Mouse (Mus musculus) forebrain, embryonic 13.5 days (tissue): ENCODE data around the gene Gm6034. TPM values are rescaled to one million over a fixed set of nuclear protein-coding genes. Genes with fewer than 3 reads are reported as not detected.
"Not testable (repeated sequence)": the region's sequence is repeated elsewhere in the genome, so short reads cannot be mapped to it uniquely, and the experiment has no call there.

Source experiments
- ATAC-seq: fragments of 200-750 bp; cut with Nextera tagmentation; 2 replicates; pipeline ENCODE4 v1.8.0; 2017
- H3K27ac ChIP-seq: fragments of 300-500 bp; sonication (generic); 2 replicates; pipeline ENCODE4 v1.5.1; 2015; ENCODE audit warnings: inconsistent platforms, mild to moderate bottlenecking, moderate library complexity
- H3K27me3 ChIP-seq: fragments of 300-500 bp; sonication (generic); 2 replicates; pipeline ENCODE4 v1.6.1; 2015; ENCODE audit warnings: mild to moderate bottlenecking, inconsistent platforms
- H3K36me3 ChIP-seq: fragments of 300-500 bp; sonication (generic); 2 replicates; pipeline ENCODE4 v1.6.1; 2015; ENCODE audit warnings: mild to moderate bottlenecking, inconsistent platforms; ENCODE audit not compliant: poor library complexity, severe bottlenecking
- H3K4me1 ChIP-seq: fragments of 300-500 bp; sonication (generic); 2 replicates; pipeline ENCODE4 v1.6.1; 2015; ENCODE audit warnings: inconsistent platforms
- H3K4me2 ChIP-seq: fragments of 300-500 bp; sonication (generic); 2 replicates; pipeline ENCODE4 v1.6.1; 2015; ENCODE audit warnings: inconsistent platforms, mild to moderate bottlenecking, moderate library complexity
- H3K4me3 ChIP-seq: fragments of 300-500 bp; sonication (generic); 2 replicates; pipeline ENCODE4 v1.5.1; 2015; ENCODE audit warnings: mild to moderate bottlenecking, inconsistent platforms
- H3K9ac ChIP-seq: fragments of 300-500 bp; sonication (generic); 2 replicates; pipeline ENCODE4 v1.6.1; 2015; ENCODE audit warnings: mild to moderate bottlenecking, inconsistent platforms
- H3K9me3 ChIP-seq: fragments of 300-500 bp; sonication (generic); replicated peaks from 2 replicates; pipeline ENCODE4 v1.6.1; 2016; ENCODE audit warnings: inconsistent platforms
- WGBS: fragments of 180-500 bp; shearing (Covaris S2); methylation state at CpG from one replicate; pipeline ENCODE4 v1.1.7; 2015; 5-methylcytosine and 5-hydroxymethylcytosine counted together
- polyA plus RNA-seq: library from polyadenylated mRNA; unstranded; fragments of >200 nt; fragmentation: Nextera tagmentation; extraction: Ambion mirVana; gene quantifications from 2 replicates; pipeline ENCODE4 v1.2.1, GENCODE M21; 2015

The Gm6034 gene
- polyA plus RNA-seq, 1 experiment from 2014 or later, result not detected

DNA sequence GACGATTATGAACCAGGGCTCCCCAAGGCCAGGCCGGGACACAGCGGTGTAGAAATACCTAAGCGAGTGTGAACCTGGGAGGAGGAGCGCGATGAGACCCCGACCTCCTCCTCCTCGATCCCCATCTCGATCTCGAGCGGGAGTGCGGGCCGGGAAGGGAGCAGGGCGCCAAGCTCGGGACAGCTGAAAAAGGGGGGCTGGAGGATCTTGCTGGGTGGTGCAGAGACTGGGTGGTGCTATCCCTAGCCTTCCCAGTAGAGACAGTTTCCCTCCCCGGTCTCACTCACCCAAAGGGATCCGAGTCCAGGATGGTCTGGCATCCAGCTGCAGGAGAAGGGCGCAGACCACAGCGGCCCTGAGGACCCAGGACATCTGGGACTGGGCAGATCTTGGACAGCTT lies 706 bp upstream of the Gm6034 start:
- peak; percentile 78 for ATAC-seq
- not testable (repeated sequence) for H3K27me3 ChIP-seq, H3K36me3 ChIP-seq, H3K4me1 ChIP-seq, H3K27ac ChIP-seq, H3K9me3 ChIP-seq
- peak overlapping the region; percentile 38 for H3K4me3 ChIP-seq
- 1% methylated on average over 19 of the region's 19 CpGs for WGBS
- H3K9ac ChIP-seq, result peak overlapping the region; percentile 52
- peak overlapping the region; percentile 70 for H3K4me2 ChIP-seq

DNA sequence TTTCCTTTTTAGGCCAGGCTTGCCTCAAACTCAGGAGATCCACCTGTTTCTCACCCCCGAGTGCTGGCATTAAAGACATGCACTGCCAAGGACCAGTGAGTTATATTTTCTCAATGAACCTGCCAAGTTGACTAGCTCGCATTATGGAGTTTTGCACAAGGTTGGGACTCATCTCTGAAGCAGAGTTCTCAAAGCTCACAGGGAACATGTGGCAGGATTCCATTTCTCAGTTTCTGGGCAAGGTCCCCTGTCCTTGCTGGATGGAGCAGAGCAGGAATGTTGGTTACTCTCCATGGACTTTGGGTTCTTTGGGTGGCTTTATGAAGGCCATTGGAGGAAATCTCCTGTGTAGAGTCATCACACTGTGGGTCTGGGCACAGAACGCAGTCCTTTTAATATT lies 525 bp downstream of the Gm6034 start:
- Histone ChIP-seq H3K27me3 (0 out of 2 replicates have a peak, but pooled peaks cover 2% of the 10 kb centered on the region), H3K4me2 (peak overlapping the region; percentile 70), H3K4me3 (peak overlapping the region; percentile 38; the same call in 1 of the 2 replicates), H3K9ac (no peak overlapping the region), H3K9me3 (no peaks in the 10 kb centered on the region), H3K36me3 (no peaks in the 10 kb centered on the region), H3K27ac (no peak overlapping the region), H3K4me1 (no peaks in the 10 kb centered on the region; the same call in 1 of the 2 replicates)
- 90% methylated on average over 3 of the region's 3 CpGs for WGBS
- no peak for ATAC-seq

DNA sequence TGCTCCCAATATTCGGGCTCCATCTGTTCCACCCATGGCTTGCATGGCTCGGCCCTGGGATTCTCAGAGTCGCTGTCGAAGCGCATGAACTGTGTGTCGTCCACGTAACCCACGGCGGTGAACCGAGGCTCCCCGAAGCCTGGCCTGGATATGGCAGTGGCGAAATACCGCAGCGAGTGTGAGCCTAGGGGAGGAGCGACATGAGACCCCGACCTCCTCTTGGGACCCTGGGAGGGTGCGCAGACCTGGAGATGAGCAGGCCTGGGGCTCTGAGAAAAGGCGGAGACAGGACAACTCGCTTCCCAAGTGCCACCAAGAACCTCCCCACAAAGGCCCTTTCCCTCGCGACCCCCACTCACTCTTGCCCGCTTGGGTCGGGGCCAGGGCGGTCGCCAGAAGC lies 15.2 kb downstream of the Gm6034 start:
- not testable (repeated sequence) for H3K4me2 ChIP-seq, H3K36me3 ChIP-seq, H3K4me3 ChIP-seq, H3K9ac ChIP-seq, H3K9me3 ChIP-seq, H3K4me1 ChIP-seq, H3K27ac ChIP-seq, H3K27me3 ChIP-seq, ATAC-seq
- 89% methylated on average over 24 of the region's 25 CpGs for WGBS

DNA sequence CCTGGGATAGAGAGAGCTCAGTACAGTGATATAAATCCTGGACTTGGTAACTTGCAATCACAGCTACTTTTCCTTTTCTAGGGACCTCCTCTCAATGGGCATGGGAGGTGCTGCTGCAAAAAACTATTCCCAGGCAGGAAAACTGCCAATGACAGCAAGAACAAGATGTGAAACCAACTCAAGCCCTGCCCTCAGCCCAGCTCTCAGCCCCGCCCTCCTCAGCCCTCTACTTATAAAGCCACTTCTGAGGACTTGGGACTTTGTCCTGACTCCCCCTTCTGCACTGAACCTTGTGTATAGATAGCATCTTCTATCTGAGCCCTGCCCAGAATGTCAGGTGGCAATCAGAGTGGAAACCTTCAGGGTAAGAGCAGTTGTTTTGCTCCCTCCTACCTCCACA lies 15.6 kb downstream of the Gm6034 start, which contains the start of gene Gm11127:
TSS of gene Gm11127 (minus strand) at position 10 of the 400 bp plus-strand sequence.
- WGBS, result 75% methylated on average over 1 of the region's 1 CpGs
- H3K9me3 ChIP-seq, ATAC-seq, H3K9ac ChIP-seq, H3K36me3 ChIP-seq, H3K4me1 ChIP-seq, H3K4me2 ChIP-seq, H3K4me3 ChIP-seq, H3K27me3 ChIP-seq, H3K27ac ChIP-seq: not testable (repeated sequence)

- H3K4me1 ChIP-seq, result no peaks in the 10 kb centered on the region
- ATAC-seq, result no peak
- H3K4me3 ChIP-seq, result no peak overlapping the region
- no peaks in the 10 kb centered on the region for H3K9me3 ChIP-seq
- H3K27ac ChIP-seq, result no peak overlapping the region
- no peaks in the 10 kb centered on the region for H3K36me3 ChIP-seq
- WGBS, result 31% methylated on average over 2 of the region's 2 CpGs
- H3K9ac ChIP-seq, result no peak overlapping the region
- H3K27me3 ChIP-seq, result no peaks in the 10 kb centered on the region; the same call in 1 of the 2 replicates
- no peak overlapping the region for H3K4me2 ChIP-seq
These were observed 18.1 kb downstream of the Gm6034 start for GRCm38 (mm10) chr17:36060829-36061228.

DNA sequence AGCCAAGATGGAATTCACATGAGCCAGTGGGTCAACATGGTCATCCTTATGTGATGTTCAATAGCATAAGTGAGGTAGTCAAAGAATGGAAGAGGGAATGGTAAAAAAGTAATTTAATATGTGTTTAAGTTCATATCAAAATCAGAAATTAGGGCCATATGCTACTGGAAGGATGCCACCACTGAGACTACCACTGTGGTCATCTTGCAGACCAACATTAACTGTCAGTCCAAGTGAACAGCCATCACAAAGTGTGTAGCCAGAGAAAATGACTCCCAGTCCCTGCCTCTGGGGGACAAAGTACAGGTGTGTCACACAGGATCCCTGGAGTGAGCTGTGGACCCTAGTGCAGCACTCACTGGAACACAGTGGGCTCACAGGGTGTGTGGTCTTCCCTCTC lies 39.1 kb downstream of the Gm6034 start:
- H3K9me3 ChIP-seq, H3K4me2 ChIP-seq, H3K27ac ChIP-seq, H3K4me3 ChIP-seq, H3K36me3 ChIP-seq, ATAC-seq, H3K9ac ChIP-seq: not testable (repeated sequence)
- Histone ChIP-seq H3K27me3 (peaks cover 24% of the 10 kb centered on the region), H3K4me1 (0 out of 2 replicates have a peak, but pooled peaks cover 13% of the 10 kb centered on the region)

- 34% methylated on average over 6 of the region's 6 CpGs for WGBS
- Histone ChIP-seq H3K4me3 (peak overlapping the region; percentile 52), H3K4me1 (0 out of 2 replicates have a peak, but pooled peaks cover 13% of the 10 kb centered on the region), H3K27me3 (peaks cover 24% of the 10 kb centered on the region), H3K4me2 (peak overlapping the region; percentile 95), H3K9ac (peak overlapping the region; percentile 69; the same call in 1 of the 2 replicates)
- not testable (repeated sequence) for H3K27ac ChIP-seq, ATAC-seq, H3K36me3 ChIP-seq, H3K9me3 ChIP-seq
These were observed 39.9 kb downstream of the Gm6034 start for GRCm38 (mm10) chr17:36082519-36083232.

DNA sequence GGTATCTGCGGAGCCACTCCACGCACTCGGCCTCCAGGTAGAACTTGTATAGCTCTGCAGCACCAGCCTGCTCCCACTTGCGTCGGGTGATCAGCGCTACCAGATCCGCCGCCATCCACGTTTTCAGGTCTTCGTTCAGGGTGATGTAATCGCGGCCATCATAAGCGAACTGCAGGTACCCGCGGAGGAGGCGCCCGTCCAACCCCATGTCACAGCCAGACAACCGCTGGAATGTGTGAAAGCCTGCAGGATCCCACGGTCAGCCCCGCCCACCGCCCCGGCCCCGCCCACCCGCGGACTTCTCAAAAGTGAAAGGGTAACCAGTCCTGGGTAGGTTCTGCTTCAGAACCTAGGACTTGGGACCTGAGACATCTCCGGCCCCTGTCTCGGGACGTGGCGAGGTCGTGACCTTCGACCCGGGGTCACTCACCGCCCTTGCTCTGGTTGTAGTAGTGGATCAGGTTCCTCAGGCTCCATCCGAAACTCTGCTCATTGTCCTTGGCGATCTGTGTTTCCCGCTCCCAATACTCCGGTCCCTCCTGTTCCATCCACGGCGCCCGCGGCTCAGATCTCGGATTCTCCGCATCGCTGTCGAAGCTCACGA lies 40.6 kb downstream of the Gm6034 start:
- no peak overlapping the region for H3K27ac ChIP-seq
- WGBS, result under 1% methylated on average over 46 of the region's 46 CpGs
- H3K4me2 ChIP-seq, result peak overlapping the region; percentile 95
- peak overlapping the region; percentile 52 for H3K4me3 ChIP-seq
- H3K9me3 ChIP-seq, result no peaks in the 10 kb centered on the region
- H3K9ac ChIP-seq, result peak overlapping the region; percentile 69
- H3K4me1 ChIP-seq, result 0 out of 2 replicates have a peak, but pooled peaks cover 13% of the 10 kb centered on the region
- peaks cover 24% of the 10 kb centered on the region for H3K27me3 ChIP-seq
- no peaks in the 10 kb centered on the region for H3K36me3 ChIP-seq
- peak; percentile 63 for ATAC-seq

DNA sequence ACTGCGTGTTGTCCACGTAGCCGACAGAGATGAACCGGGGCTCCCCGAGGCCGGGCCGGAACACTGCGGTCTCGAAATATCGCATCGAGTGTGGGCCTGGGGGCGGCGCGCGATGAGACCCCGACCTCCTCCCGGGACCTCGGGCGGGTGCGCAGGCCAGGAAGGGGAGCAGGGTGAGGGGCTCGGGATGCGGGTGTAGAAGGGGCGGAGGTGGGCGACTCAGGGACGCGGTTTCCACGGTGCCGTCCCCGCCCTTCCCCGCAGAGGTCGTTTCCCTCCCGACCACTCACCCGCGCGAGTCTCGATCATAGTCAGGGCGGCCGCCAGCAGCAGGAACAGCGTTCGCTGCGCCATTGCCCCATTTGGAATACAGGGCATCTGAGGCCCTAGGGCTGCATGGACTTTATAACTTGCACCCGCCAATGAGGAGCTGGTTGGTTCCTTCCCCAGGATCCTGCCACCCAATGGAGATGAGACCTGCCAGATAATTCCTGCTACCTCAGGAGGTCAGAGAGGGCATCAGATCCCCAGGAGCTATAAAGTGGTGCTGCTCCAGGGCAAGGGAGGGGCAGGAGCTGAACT lies 41.2 kb downstream of the Gm6034 start:
- no peaks in the 10 kb centered on the region for H3K9me3 ChIP-seq
- H3K36me3 ChIP-seq, result no peaks in the 10 kb centered on the region
- peaks cover 24% of the 10 kb centered on the region for H3K27me3 ChIP-seq
- H3K27ac ChIP-seq, result no peak overlapping the region
- peak overlapping the region; percentile 95 for H3K4me2 ChIP-seq
- peak; percentile 61 for ATAC-seq
- peak overlapping the region; percentile 52 for H3K4me3 ChIP-seq
- H3K9ac ChIP-seq, result peak overlapping the region; percentile 69
- under 1% methylated on average over 40 of the region's 42 CpGs for WGBS
- 0 out of 2 replicates have a peak, but pooled peaks cover 13% of the 10 kb centered on the region for H3K4me1 ChIP-seq

- 73% methylated on average over 1 of the region's 1 CpGs for WGBS
- not testable (repeated sequence) for ATAC-seq, H3K4me2 ChIP-seq
These were observed 43.2 kb downstream of the Gm6034 start for GRCm38 (mm10) chr17:36085976-36086375.

GRCm38 (mm10) chr17:36091933-36092332 lies 49.2 kb downstream of the Gm6034 start:
- no CpG with 5 or more reads among the region's 2 CpGs for WGBS
- not testable (repeated sequence) for H3K27me3 ChIP-seq, H3K27ac ChIP-seq, H3K4me3 ChIP-seq, H3K9me3 ChIP-seq, H3K4me1 ChIP-seq, H3K36me3 ChIP-seq, H3K9ac ChIP-seq, ATAC-seq, H3K4me2 ChIP-seq

More at GRCm38 (mm10) chr17:36085976-36086375, 43.2 kb downstream of the Gm6034 start:
- Histone ChIP-seq H3K4me1 (0 out of 2 replicates have a peak, but pooled peaks cover 13% of the 10 kb centered on the region), H3K27me3 (peaks cover 24% of the 10 kb centered on the region)
- H3K4me3 ChIP-seq, H3K36me3 ChIP-seq, H3K27ac ChIP-seq, H3K9ac ChIP-seq, H3K9me3 ChIP-seq: not testable (repeated sequence)

- not testable (repeated sequence) for H3K9me3 ChIP-seq, H3K4me3 ChIP-seq, H3K9ac ChIP-seq, H3K36me3 ChIP-seq, H3K4me1 ChIP-seq, H3K27me3 ChIP-seq, H3K4me2 ChIP-seq, ATAC-seq, H3K27ac ChIP-seq
These were observed 49.8 kb downstream of the Gm6034 start for GRCm38 (mm10) chr17:36092520-36092919.
